Mouse (Mus musculus): Measurements from ENCODE around the gene Fbxl12.
"Not testable (repeated sequence)": the region's sequence is repeated elsewhere in the genome, so short reads cannot be mapped to it uniquely, and the experiment has no call there.

Fbxl12 gene

DNA sequence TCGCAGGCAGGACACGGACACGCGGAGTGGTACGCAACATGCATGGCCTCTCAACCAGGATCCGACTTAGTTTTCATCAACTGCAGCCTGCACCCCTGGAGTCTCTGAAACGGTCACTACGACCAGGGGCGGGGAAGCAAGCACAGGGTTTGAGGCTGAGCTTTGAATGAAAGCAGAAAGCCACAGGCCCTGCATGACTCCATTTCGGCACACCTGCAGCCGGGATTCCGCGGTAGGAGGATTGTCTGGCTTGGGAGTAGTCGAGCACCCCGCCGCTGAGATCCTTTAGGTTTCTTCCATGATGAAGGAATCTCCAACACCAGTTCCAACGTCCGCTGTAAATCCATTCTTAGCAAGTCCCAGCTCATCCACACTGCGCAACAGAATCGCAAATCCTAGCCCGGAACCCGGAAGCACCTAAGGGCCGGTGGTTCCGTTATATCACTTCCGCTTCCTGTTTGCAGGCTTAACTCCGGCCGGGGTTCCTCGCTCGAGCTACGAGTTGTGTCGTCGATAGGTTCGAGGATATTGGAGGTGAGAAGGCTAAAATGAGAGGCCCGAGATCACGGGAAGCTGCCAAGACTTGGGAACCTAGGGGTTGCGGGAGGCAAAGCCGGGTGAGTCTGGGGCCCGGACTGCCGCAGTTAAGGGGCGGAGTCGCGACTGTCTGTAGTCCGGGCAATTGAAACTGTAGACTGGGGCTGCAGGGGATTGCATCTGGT, at the start of gene Fbxl12:
Fbxl12 (minus strand) TSS at position 408 of the 722 bp plus-strand sequence.
- DNase-seq: peak; percentile 77 to 88

DNA sequence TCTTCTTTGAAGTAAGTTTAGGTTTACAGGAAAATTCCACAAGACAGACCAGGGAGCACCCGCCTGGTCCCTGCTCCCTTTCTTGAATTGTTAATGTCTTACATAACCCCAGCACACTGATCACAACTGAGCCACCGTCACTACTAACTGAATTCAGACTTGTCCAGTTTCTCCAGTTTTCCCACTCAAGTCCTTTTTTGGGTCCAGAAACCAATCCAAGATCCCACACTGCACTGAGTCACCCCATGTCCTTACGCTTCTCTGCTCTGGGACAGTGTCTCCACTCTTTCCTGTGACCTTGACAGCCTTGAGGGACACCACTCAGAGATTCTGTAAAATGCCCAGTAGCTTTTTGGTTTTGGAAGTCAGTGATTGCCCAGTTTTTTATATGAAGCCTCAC, 48.3 kb upstream of the Fbxl12 start:
- DNase-seq: no peak

DNA sequence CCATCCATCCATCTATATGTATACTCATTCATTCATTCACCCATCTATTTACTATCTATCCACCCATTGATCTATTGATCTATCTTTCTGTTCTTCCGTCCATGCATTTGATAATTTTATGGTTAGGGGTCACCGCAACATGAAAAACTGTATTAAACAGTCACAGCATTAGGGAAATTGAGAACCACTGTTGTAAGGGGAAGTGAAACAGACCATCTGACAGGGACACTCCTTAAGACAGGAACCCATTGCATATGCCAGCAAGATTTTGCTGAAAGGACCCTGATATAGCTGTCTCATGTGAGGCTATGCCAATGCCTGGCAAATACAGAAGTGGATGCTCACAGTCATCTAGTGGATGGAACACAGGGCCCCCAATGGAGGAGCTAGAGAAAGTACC, 45.9 kb upstream of the Fbxl12 start:
- DNase-seq: not testable (repeated sequence)

DNA sequence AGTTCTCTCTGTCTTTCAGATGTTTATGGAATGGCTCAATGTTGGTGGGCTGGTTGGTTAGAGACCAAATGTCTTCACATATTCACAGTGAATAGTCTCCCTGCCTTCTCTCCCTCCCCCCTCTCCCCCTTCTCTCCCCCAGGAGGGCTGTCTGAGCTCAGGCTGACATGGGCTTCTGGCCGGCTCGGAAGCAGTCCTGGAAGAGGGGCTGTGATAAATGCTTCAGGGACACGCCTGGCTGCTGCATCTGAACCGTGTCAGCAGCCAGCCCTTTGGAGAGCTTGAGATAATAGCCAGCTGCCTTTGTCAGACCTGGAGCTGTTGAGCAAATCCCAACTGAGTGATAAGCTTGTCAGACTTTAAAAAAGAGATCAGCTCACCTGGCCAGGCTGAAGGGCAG, 45.3 kb upstream of the Fbxl12 start:
- DNase-seq: no peak

DNA sequence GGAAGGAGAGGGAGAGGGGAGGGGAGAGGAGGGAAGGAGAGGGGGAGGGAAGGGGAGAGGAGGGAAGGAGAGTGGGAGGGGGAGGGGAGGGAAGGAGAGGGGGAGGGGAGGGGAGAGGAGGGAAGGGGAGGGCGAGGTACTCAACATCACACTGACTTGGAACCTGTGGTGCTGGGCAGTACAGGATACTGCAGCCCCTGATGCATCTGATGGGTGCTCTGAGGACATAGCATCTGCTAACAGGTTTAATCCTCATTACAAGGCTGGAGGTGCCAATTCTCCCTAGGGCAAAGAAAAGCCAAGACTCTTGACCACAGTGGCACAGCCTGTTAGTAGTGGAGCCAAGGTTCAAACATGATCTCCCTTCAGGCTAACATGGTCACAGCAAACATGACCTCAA, 44.8 kb upstream of the Fbxl12 start:
- no peak for DNase-seq

DNA sequence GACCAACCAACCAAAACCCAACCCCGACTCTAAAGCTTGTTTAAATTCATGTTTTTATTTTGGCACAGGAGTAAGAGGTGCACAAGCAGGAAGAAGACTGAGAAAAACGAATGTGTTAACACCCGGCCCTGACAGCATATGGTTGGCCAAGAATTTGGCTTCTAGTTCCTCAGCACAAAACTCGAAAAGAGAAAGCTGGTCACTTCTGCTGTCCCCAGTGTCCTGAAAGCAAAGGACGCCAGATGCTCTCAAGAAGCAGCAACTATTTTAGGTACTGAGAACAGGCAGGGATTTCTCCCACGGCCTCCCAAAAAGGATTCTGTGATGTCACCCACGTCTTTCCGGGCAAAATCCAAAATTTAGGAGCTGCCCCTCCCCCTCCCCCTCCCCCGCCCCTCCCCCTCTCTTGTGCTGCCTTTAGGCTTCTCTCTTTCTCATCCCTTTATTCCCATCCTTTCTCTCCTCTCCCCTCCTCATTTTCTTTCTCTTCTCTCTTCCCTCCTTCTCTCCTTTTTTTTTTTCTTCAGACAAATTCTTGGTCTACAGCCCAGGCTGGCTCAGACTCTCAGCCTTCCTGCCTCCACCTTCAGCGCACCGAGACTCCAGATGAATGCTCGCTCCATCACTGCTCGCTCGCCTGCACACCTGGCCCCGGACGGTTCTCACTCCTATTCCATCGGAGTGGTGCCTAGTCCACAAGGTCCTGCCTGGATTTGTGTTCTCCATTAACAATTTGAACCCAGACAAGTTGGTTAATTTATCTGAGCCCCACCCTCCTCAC, 40.7 kb upstream of the Fbxl12 start:
- DNase-seq: no peak

DNA sequence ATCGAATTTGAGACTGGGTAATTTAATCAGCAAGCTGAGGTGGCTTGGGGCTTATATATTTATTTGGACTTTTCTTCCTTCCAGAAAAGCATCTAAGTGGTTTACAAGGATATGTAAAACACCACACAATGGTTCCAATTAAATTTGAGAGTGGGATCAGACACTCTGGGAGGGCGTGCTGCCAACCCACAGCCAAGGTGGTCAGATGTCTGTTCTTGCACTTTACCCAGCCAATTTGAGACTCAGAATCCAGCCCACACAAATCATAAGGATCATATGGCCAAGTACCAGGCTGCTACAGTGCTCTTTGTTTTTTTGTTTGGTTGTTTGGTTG, 37.8 kb upstream of the Fbxl12 start:
- DNase-seq: no peak

DNA sequence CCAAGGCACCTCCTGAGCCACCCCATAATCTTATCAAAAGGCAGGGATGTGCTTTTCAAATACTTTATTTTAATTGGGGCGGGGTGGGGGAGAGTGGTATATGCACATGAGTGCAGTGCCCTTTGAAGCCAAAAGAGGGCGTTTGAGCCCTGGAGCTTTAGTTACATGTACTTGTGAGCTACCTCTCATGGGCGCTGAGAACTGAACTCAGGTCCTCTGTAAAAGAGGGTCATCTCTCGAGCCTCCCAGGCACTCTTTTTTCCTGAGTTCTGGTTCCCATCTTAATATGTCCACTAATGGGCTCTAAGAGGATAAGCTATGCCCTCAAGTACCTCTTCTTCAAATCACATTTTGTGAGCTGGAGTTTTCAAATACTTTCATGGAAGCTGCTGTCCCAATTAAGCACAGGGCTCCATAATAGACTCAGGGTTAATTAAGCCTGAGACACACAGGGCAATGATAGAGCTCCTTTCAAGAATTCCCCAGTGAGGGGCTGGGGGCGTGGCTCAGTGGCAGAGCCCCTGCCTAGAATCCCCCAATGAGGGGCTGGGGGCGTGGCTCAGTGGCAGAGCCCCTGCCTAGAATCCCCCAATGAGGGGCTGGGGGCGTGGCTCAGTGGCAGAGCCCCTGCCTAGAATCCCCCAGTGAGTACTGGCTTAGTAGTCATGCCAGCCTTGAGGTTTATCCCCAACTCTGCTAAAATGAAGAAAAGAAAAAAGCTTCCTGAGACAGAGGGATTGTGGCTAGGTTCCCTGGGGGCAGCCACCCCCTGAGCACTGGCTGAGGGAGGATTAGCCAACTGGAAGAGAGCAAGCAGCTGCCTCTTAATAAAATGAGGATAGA, 37.2 kb upstream of the Fbxl12 start:
- DNase-seq: no peak

DNA sequence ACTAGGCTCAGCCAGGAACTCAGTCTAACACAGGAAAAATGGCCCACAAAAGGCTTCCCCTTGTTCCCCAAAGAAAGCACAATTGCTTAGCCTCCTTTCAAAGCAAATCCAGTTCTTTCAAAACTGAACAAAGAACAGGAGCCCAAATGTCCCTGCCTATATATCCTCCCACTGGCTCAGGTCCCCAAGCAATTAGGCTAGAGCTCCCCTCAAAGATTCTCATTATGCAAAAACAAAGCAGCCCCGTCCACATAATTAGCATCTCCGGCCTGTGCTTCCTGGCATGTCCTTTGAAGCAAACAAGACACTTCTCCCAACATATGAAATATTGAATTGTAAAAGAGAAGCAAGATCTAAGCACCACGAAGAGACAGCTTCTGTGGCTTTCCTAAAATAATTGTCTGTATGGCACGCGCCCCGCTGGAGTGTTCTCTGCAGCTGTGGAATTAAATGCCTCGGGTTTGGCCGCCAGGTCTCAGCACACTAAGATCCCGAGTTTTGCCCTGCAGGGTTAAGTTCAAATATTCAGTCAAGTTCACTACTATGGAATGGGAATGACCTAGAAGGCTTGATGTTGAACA, 35.9 kb upstream of the Fbxl12 start:
- no peak for DNase-seq

DNA sequence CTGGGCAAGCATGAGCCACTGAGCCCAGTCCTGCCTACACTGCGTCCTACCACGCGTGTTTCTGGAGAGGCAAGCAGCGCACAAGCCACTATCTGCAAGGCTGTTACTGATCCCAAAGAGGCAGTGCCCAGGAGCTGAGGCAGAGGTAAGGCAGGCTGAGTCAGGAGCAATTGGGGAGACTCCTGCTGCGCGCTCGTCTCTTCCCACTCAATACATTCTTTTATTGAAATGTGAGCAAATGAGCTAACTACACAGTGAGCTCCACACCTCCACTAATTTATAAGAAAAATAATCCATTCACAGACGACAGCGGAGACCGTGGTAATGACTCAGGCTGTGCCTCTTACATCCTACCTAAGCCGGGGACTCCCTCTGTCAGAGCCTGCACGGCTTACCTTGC, 33.3 kb upstream of the Fbxl12 start:
- DNase-seq: no peak

DNA sequence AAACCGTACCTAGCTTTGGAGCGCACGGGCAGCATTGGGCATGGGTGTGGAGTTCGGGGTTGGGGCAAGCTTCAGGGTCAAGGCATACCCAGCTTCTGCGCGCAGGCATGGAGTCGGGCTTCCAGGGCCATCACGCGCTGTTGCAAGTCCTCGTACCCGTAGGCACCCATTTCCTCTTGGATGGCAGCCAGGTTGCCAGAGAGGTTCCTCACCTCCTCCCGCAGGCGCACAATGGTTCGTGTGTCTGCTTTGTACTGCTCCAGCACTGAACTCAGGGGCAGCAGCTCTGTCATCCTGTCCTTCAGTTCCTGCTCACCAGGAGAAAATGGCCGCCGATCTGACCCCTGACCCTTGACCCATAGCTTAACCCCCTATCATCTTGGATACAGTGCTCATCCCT, 27.5 kb upstream of the Fbxl12 start:
- no peak for DNase-seq

DNA sequence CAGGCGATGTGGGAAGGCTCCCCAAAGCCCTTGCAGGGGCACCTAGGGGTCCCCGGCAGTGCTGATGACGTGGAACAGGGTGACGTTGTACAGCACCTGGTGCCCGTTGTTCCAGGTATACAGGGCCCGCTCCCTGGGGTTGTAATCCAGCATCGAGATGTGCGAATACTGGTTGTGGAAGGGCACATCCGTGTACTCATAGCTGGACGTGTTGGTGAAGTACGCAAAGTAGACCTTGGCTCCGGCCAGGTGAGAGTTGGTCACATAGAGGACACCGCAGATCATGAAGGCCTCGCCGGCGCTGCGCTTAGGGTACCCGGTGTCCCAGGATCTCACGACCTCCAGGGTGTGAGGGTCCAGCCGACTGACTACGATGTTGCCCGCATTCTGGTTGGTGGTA, 23.5 kb upstream of the Fbxl12 start:
- no peak for DNase-seq

DNA sequence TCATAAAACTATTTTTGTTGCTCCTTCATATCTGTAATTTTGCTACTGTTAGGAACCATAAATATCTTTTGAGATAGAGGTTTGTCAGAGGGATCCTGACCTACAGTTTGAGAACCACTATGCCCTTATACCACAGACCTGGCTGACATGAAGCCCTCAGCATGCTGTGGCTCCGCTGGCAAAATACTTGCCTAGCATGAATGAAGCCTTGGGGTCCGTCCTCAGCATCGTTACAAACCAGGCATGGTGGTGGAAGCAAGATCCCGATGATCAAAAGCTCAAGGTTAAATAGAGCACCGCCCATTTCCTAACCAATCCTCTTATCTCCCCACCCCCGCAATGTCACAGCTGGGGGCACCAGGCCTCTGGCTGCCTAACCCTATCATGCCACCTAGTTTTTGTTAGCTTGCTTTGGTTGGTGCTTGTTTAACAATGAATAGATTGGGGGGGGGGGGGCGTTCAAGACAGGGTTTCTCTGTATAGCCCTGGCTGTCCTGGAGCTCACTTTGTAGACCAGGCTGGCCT, 22.0 kb upstream of the Fbxl12 start:
- DNase-seq: no peak

DNA sequence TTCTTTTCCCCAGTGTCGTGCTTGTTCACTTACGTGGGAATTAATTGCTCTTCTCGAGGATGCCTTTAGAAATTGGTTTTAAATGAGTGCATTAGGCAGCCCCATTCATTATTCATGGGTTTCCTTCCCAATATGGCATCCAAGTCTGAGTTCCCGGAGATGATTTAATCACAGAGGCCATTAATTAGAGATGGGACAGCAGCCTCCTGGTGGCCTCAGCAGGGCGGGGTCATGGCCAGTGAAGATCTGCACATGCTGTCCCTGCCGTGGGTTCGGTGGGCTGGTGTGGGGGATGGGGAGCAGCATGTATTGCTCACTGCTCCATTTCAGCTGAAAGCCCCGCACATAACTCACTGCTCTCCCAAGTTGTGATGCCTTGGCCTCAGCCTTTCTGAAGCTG, 21.4 kb upstream of the Fbxl12 start:
- no peak for DNase-seq

DNA sequence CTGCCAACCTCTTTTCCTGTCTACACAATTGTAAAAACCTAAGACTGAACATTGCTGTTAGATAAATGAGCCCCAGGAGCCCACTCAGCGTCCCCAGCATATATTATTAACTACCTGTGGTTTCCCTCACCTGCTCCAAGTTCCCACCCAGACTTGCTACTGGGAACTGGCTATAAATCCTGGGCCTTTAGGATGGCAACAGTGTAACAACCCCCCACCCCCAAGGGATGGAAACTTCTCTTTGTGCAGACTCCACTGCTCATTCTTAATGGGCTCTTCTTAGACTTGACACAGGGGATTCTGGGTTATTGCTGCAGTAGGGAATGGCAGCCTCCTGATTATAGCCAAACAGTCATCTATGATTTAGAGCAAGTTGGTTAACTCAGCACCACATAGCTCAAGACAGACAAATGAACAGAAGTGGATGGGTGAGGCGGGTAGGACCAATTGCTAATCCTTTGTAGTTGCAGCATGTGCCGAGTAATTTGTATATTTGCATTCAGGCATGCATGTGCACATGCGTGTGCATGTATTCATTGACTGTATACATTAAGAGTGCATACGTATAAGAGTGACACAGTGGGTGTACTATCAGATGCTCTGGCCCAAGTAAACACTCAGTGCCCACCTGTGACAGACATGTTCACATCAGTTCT, 20.5 kb upstream of the Fbxl12 start:
- DNase-seq: no peak

DNA sequence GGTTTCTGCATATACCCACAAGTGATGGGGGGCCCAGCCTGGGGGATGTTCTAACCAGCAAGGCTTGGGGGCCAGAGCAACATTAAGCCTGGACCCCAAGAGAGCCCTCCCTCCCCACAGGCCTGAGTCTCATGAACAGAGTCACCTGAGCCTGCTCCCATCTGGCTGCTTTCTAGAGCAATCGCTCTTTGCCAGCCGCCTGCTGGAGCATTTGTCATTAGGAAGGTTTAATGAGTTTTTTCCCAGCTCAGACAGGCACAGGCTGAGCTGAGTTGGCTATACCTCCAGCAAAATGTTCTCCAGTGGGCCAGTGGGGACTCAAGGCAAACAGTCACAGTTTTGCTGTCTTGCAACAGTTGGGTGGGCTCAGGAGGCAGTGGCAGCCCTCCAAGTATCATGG, 19.8 kb upstream of the Fbxl12 start:
- DNase-seq: peak in 1 of 2 experiments; percentile 47

DNA sequence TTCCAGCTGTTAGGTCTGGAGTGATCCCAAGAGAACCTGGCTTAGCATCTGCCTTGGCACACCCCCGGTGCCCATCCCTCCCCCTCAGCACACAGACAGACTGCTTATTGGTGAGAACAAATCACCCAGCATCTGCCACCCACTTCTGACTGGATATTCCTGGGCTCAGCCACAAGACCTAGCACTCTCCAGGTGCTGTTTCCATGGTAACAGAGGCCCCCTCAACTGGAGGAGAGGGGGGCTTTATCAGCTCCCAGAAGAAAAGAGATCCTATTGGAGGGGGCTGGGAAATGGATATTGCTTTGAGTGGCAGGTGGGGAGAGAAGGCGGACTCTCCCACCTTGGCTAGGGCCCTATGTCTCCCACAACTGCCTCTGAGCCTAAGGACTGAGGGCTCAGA, 19.4 kb upstream of the Fbxl12 start:
- DNase-seq: no peak

DNA sequence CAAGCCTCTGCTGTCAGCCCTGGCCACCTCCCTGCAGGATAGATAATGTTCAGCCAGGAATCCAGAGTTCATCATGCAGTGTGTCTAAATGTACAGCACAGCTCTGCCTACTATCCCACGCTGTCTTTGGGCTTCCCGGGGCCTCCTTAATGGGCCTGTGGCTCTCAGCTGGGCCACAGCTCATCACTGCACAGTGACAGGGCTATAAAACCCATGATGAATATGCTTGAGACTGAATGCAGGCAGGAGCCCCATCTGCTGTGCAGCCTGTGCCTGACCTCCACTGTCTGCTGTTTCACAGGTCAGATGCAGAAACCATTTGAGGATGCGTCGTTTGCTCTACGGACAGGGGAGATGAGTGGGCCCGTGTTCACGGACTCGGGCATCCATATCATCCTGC, 18.3 kb upstream of the Fbxl12 start:
- DNase-seq: no peak

DNA sequence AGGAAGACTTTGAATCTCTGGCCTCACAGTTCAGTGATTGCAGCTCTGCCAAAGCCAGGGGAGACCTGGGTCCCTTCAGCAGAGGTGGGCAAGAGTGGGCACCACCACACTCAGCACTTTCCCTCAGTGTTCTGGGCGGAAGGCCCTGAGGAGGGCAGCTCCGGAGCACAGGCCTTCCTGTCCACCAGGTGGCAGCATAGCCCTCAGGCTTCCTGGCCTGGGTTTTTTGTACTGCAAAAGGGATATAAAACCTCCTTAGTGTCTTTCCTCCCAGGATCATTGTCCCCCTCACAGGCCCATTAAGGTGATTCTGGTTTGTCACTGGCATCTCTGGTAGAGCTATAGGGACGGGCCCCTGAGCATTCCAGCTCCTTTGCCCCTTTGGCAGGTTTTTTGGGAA, 17.8 kb upstream of the Fbxl12 start:
- peak; percentile 60 to 78 for DNase-seq

DNA sequence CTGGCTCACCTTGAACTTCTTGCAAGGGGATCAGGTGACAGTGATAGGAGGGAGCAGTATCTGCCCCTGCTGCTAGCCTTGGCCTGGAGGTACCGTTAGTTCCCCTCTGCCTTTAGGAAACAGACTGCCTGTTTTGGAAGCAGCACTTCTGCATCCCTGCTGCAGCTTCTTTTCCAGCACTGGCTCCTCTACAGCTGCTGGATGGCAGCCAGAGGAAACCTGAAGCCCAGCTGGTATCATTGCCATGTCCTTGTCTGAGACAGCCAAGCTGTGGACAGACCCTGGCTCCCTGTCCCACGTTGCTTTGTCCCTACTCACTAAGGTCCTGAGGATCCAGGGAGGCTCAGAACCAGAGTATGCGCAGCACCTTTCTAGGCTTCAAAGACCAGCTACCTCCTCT, 13.0 kb upstream of the Fbxl12 start:
- no peak for DNase-seq

DNA sequence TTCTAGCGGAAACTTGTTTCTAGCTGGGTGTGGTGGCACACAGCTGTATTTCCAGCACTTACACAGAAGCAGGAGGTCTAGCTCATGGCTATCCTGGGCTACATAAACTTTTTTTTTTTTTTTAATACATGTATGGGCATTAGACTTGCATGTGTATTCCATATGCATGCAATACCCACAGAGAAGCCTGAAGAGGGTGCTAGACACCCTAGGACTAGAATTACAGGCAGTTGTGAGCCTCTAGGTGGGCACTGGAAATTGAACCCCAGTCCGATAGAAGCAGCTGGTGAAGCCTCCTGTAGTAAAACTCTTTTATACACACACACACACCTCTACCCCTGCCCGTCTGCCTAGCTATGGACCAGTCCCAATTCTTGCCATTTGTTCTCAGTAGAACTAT, 9.3 kb upstream of the Fbxl12 start:
- DNase-seq: no peak

DNA sequence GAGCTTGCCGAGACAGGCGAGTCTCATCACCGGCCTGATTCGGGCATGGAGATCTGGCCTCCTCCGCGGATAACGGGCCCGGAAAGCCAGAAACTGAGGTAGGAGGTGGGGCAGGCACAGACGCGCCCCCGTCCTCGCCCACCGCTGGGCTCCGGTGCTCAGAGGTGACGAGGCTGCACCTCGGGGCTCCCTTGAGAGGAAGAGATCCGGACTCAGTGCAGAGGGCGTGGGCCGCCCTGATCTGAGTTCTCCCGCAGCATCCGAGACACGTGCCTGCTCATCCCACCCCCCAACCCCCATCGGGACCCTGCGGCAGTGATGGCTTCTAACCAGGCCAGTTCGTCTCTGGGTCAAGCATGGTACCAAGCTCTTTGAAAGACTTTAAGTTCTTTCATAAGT, 7.7 kb upstream of the Fbxl12 start:
- DNase-seq: no peak
